Mouse (Mus musculus): ENCODE measurements around the gene Pdzrn3. TPM values are rescaled to one million over a fixed set of nuclear protein-coding genes. Genes with fewer than 3 reads are reported as not detected.

The Pdzrn3 gene
- polyA plus RNA-seq, 2 experiments: 0.36 to 0.92 TPM

DNA sequence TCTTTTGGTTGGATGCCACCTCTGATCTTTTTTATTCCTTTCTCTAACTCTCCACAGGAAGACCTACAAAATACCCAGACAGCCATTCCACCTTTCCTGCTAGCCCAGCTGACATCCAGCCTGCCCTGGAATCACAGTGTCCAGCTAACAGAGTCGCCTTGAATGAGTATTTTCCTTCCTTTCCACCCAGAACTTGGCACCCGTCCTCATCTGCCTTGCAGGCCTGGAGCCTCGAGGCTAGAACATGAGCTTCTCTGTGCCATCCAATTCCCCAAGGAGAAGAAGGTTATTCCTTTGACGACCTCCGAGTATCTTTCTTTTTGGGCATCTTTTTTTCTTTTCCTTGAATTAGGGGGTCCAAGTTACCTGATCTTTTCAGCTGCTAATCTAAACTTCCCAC, 181.8 kb downstream of the Pdzrn3 start:
- Histone ChIP-seq H3K27me3 (ENCODE audit: control insufficient read depth, insufficient read depth, low read length) (no peaks in the 10 kb centered on the region; the same call in 1 of the 2 replicates), H3K9me3 (ENCODE audit: control insufficient read depth, low read length) (no peaks in the 10 kb centered on the region), H3K4me2 (ENCODE audit: low read depth) (no peak overlapping the region), H3K36me3 (replicated peaks; ENCODE audit: control insufficient read depth, insufficient read depth, low read depth) (no peaks in the 10 kb centered on the region), H3K4me3 (ENCODE audit: insufficient read depth in 1 of 2, low read depth in 2 of 2, low read length in 2 of 2) (no peak overlapping the region), H3K4me1 (replicated peaks; ENCODE audit: control insufficient read depth in 2 of 2, insufficient read depth in 2 of 2, low read length in 1 of 2) (no peaks in the 10 kb centered on the region), H3K27ac (no peak overlapping the region), H3K9ac (replicated peaks) (no peak overlapping the region)
- ATAC-seq (ENCODE audit: insufficient read depth): no peak
- WGBS (ENCODE audit: insufficient replicate concordance): 43% methylated on average over 5 of the region's 5 CpGs
- DNase-seq (ENCODE audit: low read depth in 3 of 3, low spot score in 3 of 3): no peak
- TF ChIP-seq EP300 (IDR thresholded peaks at IDR 0.05; ENCODE audit: low read depth) (no peak), CTCF (IDR thresholded peaks at IDR 0.05; ENCODE audit: low read depth) (no peak)

DNA sequence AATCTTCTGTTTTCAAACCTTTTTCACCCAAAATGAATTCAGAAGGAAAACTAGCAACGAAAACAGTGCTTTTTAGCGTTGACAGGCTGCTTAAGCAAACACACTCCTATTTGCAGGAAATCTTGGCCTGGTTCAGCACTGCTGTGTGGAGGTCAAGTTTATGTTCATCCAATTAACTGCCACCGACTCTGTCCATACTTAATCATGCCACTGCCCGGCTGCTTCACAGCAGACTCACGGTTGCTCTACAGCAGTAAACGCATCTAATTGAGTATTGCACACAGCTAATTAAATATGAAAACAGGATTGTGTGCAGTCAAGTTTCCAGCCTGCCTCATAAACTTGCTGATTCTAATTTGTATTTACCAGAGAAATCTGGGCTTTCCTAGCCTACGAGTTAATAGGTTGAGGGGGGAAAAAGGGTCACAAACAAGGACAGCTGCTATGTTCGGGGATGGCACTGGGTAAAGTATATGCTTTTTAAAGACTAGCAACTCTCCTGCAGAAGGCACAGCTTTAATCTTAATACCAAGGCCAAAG, 183.2 kb downstream of the Pdzrn3 start:
- DNase-seq (ENCODE audit: low read depth in 3 of 3, low spot score in 3 of 3) (no peak), ATAC-seq (ENCODE audit: insufficient read depth) (no peak)
- no peak overlapping the region for H3K4me2 ChIP-seq (ENCODE audit: low read depth)
- H3K9ac ChIP-seq (replicated peaks): no peak overlapping the region
- no peaks in the 10 kb centered on the region for H3K9me3 ChIP-seq (ENCODE audit: control insufficient read depth, low read length)
- no peaks in the 10 kb centered on the region for H3K36me3 ChIP-seq (replicated peaks; ENCODE audit: control insufficient read depth, insufficient read depth, low read depth)
- no peak overlapping the region for H3K27ac ChIP-seq
- H3K4me1 ChIP-seq (replicated peaks; ENCODE audit: control insufficient read depth in 2 of 2, insufficient read depth in 2 of 2, low read length in 1 of 2): no peaks in the 10 kb centered on the region
- no peak overlapping the region for H3K4me3 ChIP-seq (ENCODE audit: insufficient read depth in 1 of 2, low read depth in 2 of 2, low read length in 2 of 2)
- TF ChIP-seq EP300 (IDR thresholded peaks at IDR 0.05; ENCODE audit: low read depth) (no peak), CTCF (IDR thresholded peaks at IDR 0.05; ENCODE audit: low read depth) (no peak)
- 61% methylated on average over 8 of the region's 8 CpGs for WGBS (ENCODE audit: insufficient replicate concordance)
- no peaks in the 10 kb centered on the region; the same call in 1 of the 2 replicates for H3K27me3 ChIP-seq (ENCODE audit: control insufficient read depth, insufficient read depth, low read length)

DNA sequence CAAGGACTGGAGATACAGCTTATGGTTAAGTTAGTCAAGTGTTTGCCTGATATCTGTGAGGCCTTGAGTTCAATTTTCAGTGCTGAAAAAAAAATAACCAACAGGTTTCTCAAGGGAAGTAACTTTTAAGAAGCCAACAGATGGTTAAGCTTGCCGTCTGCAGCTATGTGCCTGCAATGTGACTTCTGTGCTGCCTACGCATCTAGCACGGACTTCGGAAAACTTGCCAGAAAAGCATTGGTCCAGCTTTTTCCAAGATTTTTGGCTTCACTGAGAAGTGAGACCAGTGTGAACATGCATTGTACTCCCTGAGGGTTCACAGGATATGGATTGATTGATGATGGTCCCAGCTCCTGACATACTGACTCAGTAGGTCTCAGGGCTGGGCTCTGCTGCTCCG, 186.1 kb downstream of the Pdzrn3 start:
- Histone ChIP-seq H3K4me2 (ENCODE audit: low read depth) (no peak overlapping the region), H3K27me3 (ENCODE audit: control insufficient read depth, insufficient read depth, low read length) (no peaks in the 10 kb centered on the region), H3K9ac (replicated peaks) (no peak overlapping the region), H3K4me3 (ENCODE audit: insufficient read depth in 1 of 2, low read depth in 2 of 2, low read length in 2 of 2) (no peak overlapping the region), H3K4me1 (replicated peaks; ENCODE audit: control insufficient read depth in 2 of 2, insufficient read depth in 2 of 2, low read length in 1 of 2) (no peaks in the 10 kb centered on the region), H3K36me3 (replicated peaks; ENCODE audit: control insufficient read depth, insufficient read depth, low read depth) (no peaks in the 10 kb centered on the region), H3K27ac (no peak overlapping the region), H3K9me3 (ENCODE audit: control insufficient read depth, low read length) (no peaks in the 10 kb centered on the region)
- TF ChIP-seq CTCF (IDR thresholded peaks at IDR 0.05; ENCODE audit: low read depth) (no peak), EP300 (IDR thresholded peaks at IDR 0.05; ENCODE audit: low read depth) (no peak)
- 82% methylated on average over 5 of the region's 5 CpGs for WGBS (ENCODE audit: insufficient replicate concordance)
- DNase-seq (ENCODE audit: low read depth in 3 of 3, low spot score in 3 of 3) (no peak), ATAC-seq (ENCODE audit: insufficient read depth) (no peak)

DNA sequence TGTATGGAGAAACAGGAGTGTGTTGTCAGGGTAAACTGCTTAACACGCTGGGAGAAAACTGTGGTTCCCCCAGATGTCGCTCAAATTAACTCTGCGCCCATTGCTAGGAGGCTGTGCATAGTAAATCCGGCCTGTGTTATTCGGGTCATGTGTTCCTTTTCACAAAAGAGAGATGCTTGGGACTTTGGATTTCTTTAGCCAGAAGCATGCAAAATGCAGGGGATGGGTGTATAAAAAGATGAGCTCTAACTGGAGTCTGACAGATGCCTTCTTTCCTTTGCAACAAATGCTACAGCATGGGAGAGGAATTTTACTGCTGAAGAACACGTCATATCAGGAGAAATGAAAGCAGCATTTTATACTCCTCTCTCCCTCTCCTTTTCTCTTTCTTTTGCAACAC, 190.4 kb downstream of the Pdzrn3 start:
- ATAC-seq (ENCODE audit: insufficient read depth) (no peak), DNase-seq (ENCODE audit: low read depth in 3 of 3, low spot score in 3 of 3) (no peak)
- TF ChIP-seq CTCF (IDR thresholded peaks at IDR 0.05; ENCODE audit: low read depth) (no peak), EP300 (IDR thresholded peaks at IDR 0.05; ENCODE audit: low read depth) (no peak)
- H3K27me3 ChIP-seq (ENCODE audit: control insufficient read depth, insufficient read depth, low read length): no peaks in the 10 kb centered on the region
- no peak overlapping the region for H3K4me2 ChIP-seq (ENCODE audit: low read depth)
- no peaks in the 10 kb centered on the region for H3K36me3 ChIP-seq (replicated peaks; ENCODE audit: control insufficient read depth, insufficient read depth, low read depth)
- H3K4me3 ChIP-seq (ENCODE audit: insufficient read depth in 1 of 2, low read depth in 2 of 2, low read length in 2 of 2): no peak overlapping the region
- no peaks in the 10 kb centered on the region for H3K9me3 ChIP-seq (ENCODE audit: control insufficient read depth, low read length)
- no peak overlapping the region for H3K9ac ChIP-seq (replicated peaks)
- no peak overlapping the region for H3K27ac ChIP-seq
- H3K4me1 ChIP-seq (replicated peaks; ENCODE audit: control insufficient read depth in 2 of 2, insufficient read depth in 2 of 2, low read length in 1 of 2): no peaks in the 10 kb centered on the region
- 65% methylated on average over 6 of the region's 6 CpGs for WGBS (ENCODE audit: insufficient replicate concordance)

DNA sequence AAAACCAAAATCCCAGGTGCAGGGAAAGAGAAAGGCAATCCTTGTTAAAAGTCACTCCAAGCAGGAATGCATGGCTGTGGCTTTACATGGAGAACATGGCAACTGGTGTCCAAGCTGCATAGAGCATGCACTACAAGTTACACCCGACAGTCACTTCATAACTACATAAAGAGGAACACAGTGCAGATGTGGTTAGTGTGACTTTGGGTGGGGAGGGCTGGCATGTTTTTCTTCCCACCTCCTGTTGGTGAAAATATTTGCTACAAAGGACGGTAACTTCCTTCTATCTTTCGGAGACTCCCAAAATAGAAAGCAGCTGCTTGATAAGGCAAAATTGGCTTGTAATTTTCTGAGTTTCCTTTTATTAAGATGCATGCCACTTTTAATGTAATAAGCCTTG, 190.8 kb downstream of the Pdzrn3 start:
- no peak overlapping the region for H3K4me2 ChIP-seq (ENCODE audit: low read depth)
- no peak overlapping the region for H3K27ac ChIP-seq
- no peaks in the 10 kb centered on the region for H3K4me1 ChIP-seq (replicated peaks; ENCODE audit: control insufficient read depth in 2 of 2, insufficient read depth in 2 of 2, low read length in 1 of 2)
- H3K9me3 ChIP-seq (ENCODE audit: control insufficient read depth, low read length): no peaks in the 10 kb centered on the region
- no peak overlapping the region for H3K9ac ChIP-seq (replicated peaks)
- no peak overlapping the region for H3K4me3 ChIP-seq (ENCODE audit: insufficient read depth in 1 of 2, low read depth in 2 of 2, low read length in 2 of 2)
- no peak for TF ChIP-seq CTCF (IDR thresholded peaks at IDR 0.05; ENCODE audit: low read depth)
- no peak for TF ChIP-seq EP300 (IDR thresholded peaks at IDR 0.05; ENCODE audit: low read depth)
- H3K27me3 ChIP-seq (ENCODE audit: control insufficient read depth, insufficient read depth, low read length): no peaks in the 10 kb centered on the region
- no peaks in the 10 kb centered on the region for H3K36me3 ChIP-seq (replicated peaks; ENCODE audit: control insufficient read depth, insufficient read depth, low read depth)
- no peak for ATAC-seq (ENCODE audit: insufficient read depth)
- 12% methylated on average over 3 of the region's 3 CpGs for WGBS (ENCODE audit: insufficient replicate concordance)
- DNase-seq (ENCODE audit: low read depth in 3 of 3, low spot score in 3 of 3): no peak

Measured in liver, embryonic 14.5 days (tissue).